Mouse (Mus musculus) embryonic facial prominence, embryonic 12.5 days (tissue): Measurements from ENCODE around the gene Chrng. TPM values are rescaled to one million over a fixed set of nuclear protein-coding genes. Genes with fewer than 3 reads are reported as not detected.

Experiments used
- ATAC-seq: fragments of 200-750 bp; cut with Nextera tagmentation; 2 replicates; pipeline ENCODE4 v1.8.0; 2017; ENCODE audit not compliant: insufficient number of reproducible peaks, insufficient read depth, low FRiP score, low TSS enrichment
- H3K27ac ChIP-seq: fragments of 300-500 bp; sonication (generic); 2 replicates; pipeline ENCODE4 v1.5.1; 2016; ENCODE audit warnings: mild to moderate bottlenecking
- H3K27me3 ChIP-seq: fragments of 300-500 bp; sonication (generic); 2 replicates; pipeline ENCODE4 v1.6.1; 2016; ENCODE audit warnings: mild to moderate bottlenecking, moderate library complexity
- H3K36me3 ChIP-seq: fragments of 300-500 bp; sonication (generic); 2 replicates; pipeline ENCODE4 v1.6.1; 2016; ENCODE audit warnings: mild to moderate bottlenecking
- H3K4me1 ChIP-seq: fragments of 300-500 bp; sonication (generic); 2 replicates; pipeline ENCODE4 v1.6.1; 2016
- H3K4me2 ChIP-seq: fragments of 300-500 bp; sonication (generic); replicated peaks from 2 replicates; pipeline ENCODE4 v1.6.1; 2016; ENCODE audit warnings: mild to moderate bottlenecking, moderate library complexity
- H3K4me3 ChIP-seq: fragments of 300-500 bp; sonication (generic); 2 replicates; pipeline ENCODE4 v1.5.1; 2016; ENCODE audit warnings: mild to moderate bottlenecking
- H3K9ac ChIP-seq: fragments of 300-500 bp; sonication (generic); 2 replicates; pipeline ENCODE4 v1.6.1; 2016; ENCODE audit warnings: mild to moderate bottlenecking, moderate library complexity
- H3K9me3 ChIP-seq: fragments of 300-500 bp; sonication (generic); 2 replicates; pipeline ENCODE4 v1.6.1; 2016; ENCODE audit warnings: mild to moderate bottlenecking, moderate library complexity
- WGBS: fragments of 180-500 bp; shearing (Covaris S2); methylation state at CpG from one replicate; pipeline ENCODE4 v1.1.7; 2016; 5-methylcytosine and 5-hydroxymethylcytosine counted together
- polyA plus RNA-seq: library from polyadenylated mRNA; unstranded; fragments of >200 nt; fragmentation: Nextera tagmentation; extraction: Ambion mirVana; gene quantifications from 2 replicates; pipeline ENCODE4 v1.2.1, GENCODE M21; 2016

The Chrng gene
- polyA plus RNA-seq, 1 experiment from 2014 or later, result 9.8 TPM

DNA sequence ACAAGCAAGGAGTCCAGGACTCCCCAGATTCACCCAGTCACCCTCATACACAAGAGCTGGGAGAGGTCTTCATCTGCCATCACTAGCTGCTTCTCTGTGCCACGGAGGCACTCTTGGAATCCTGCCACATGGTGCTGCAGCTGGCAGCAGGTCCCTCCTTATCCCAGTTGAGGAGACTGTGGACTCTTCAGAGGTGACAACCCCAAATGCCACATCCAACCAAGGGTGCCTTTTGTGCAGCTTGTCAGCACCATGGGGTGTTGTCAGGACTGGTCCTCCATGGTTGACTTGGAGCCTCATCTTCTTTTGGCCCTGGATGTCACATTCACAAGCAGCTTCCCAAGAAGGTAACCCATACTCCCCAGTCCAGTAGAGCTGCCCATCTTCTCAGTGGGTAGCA lies 2.6 kb upstream of the Chrng start:
- 47% methylated on average over 1 of the region's 1 CpGs for WGBS
- no peak for ATAC-seq
- Histone ChIP-seq H3K27ac (no peak overlapping the region), H3K4me1 (peaks cover 6% of the 10 kb centered on the region), H3K4me2 (no peak overlapping the region), H3K9ac (no peak overlapping the region), H3K36me3 (no peaks in the 10 kb centered on the region), H3K27me3 (peaks cover 17% of the 10 kb centered on the region), H3K9me3 (no peaks in the 10 kb centered on the region), H3K4me3 (no peak overlapping the region)

DNA sequence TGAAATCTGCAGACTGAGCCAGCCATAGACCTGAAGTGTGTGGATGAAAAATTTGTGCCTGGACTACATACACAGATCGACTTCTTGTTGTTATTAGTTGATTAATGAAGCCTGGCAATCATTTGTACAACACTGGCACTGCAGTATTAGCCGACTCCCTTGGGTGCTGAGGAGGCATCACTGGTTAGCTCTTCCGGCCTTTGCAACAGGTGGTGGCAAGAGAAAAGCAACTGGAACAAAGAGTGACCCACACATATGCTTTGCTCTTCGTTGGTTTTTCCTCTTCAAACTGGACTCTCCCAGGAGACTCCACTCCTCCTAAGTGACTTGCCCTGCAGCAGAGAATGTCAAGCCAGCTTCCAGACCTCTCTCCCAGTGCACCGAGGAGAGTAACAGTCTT lies 678 bp upstream of the Chrng start:
- no peak overlapping the region for H3K27ac ChIP-seq
- H3K9me3 ChIP-seq, result no peaks in the 10 kb centered on the region
- peaks cover 25% of the 10 kb centered on the region for H3K27me3 ChIP-seq
- H3K4me2 ChIP-seq, result no peak overlapping the region
- H3K4me3 ChIP-seq, result no peak overlapping the region
- no peaks in the 10 kb centered on the region for H3K36me3 ChIP-seq
- WGBS, result 84% methylated on average over 5 of the region's 5 CpGs
- no peak overlapping the region for H3K9ac ChIP-seq
- peaks cover 6% of the 10 kb centered on the region for H3K4me1 ChIP-seq
- no peak for ATAC-seq

DNA sequence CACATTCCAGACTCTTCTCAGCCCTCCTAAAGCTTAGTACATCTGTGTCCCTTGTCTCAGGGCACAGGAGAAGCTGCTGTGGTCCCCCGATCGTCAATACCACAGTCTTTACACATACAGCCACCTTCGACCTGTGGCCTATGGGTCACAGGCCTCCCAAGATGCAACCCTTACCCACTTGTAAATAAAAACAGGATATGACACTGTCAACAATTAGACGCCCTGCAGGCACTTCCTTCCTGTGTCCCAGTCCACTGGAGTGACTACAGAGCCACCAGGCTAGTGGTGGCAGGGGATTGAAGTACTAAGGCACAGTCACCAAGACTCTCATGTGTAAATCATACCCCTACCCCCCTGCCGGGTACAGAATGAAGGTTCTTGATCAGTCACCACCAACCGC lies 581 bp downstream of the Chrng start:
- Histone ChIP-seq H3K36me3 (no peaks in the 10 kb centered on the region), H3K4me1 (peaks cover 6% of the 10 kb centered on the region), H3K9me3 (no peaks in the 10 kb centered on the region), H3K4me2 (no peak overlapping the region), H3K9ac (no peak overlapping the region), H3K4me3 (no peak overlapping the region), H3K27me3 (peaks cover 25% of the 10 kb centered on the region), H3K27ac (no peak overlapping the region)
- ATAC-seq, result no peak
- 41% methylated on average over 6 of the region's 6 CpGs for WGBS

DNA sequence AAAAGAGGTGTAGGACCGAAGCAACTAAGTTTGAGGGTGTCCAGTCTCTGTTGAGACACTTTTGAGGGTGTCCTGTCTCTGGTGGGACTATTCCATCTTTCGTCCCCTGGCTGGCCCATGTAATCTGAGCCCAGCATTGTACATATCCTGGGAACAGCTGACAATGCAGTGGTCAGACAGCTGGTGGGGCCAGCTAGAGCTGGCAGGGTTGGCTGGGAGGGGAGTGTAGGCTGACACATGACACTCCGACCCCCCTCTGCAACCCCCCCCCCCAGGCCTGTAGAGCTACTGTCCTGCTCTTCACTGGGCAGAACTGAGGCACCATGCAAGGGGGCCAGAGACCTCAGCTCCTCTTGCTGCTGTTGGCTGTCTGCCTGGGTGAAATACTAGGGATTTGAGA lies 1.0 kb downstream of the Chrng start:
- peak; percentile 52; the same call in 1 of the 2 replicates for ATAC-seq
- Histone ChIP-seq H3K4me2 (no peak overlapping the region; the same call in 1 of the 2 replicates), H3K36me3 (no peaks in the 10 kb centered on the region), H3K9ac (peak overlapping the region; percentile 30; the same call in 1 of the 2 replicates), H3K4me3 (no peak overlapping the region), H3K4me1 (peaks cover 6% of the 10 kb centered on the region), H3K27ac (no peak overlapping the region), H3K9me3 (no peaks in the 10 kb centered on the region), H3K27me3 (peaks cover 25% of the 10 kb centered on the region)
- 31% methylated on average over 3 of the region's 3 CpGs for WGBS

DNA sequence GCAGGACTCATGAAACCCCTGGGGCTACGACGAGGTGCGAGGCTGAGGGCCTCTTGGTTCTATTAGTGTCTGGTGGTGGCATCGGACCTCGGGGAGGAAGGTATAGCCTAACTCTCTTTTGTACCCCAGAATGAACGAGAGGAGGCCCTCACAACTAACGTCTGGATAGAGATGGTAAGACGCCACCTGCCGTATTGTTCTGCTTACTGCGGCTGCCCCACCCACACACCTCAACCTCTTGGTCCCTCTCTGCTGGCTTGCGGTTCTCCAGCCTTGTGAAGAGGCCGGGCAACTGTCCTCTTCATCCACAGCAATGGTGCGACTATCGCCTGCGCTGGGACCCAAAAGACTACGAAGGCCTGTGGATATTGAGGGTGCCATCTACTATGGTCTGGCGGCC lies 1.9 kb downstream of the Chrng start:
- Histone ChIP-seq H3K4me1 (peaks cover 6% of the 10 kb centered on the region), H3K9me3 (no peaks in the 10 kb centered on the region), H3K27me3 (peaks cover 25% of the 10 kb centered on the region), H3K4me2 (no peak overlapping the region; the same call in 1 of the 2 replicates), H3K36me3 (no peaks in the 10 kb centered on the region), H3K9ac (no peak overlapping the region), H3K4me3 (no peak overlapping the region), H3K27ac (no peak overlapping the region)
- 26% methylated on average over 17 of the region's 17 CpGs for WGBS
- no peak for ATAC-seq

DNA sequence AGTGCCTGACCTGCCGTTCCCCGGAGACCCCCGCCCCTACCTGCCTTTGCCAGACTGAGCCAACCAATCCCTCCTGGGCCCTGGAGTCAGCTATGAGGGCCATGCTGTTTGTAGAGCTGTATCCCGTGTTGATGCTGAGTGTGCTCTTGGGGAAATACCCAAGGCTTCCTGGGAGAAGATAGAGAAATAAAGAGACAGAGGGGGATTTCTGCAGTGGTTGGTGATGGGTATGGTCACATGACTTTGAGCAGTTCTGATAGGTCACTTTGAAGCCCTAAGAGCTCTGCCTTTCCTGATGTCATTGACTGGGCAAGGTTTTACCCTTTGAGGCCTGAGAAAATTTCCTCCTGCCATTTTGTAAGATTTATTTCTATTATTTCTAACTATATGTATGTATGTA lies 7.0 kb downstream of the Chrng start:
- Histone ChIP-seq H3K9me3 (no peaks in the 10 kb centered on the region), H3K27me3 (peaks cover 15% of the 10 kb centered on the region), H3K4me2 (no peak overlapping the region), H3K9ac (no peak overlapping the region), H3K36me3 (no peaks in the 10 kb centered on the region), H3K4me3 (no peak overlapping the region), H3K4me1 (peaks cover 22% of the 10 kb centered on the region), H3K27ac (no peak overlapping the region)
- ATAC-seq, result no peak
- 83% methylated on average over 4 of the region's 4 CpGs for WGBS

DNA sequence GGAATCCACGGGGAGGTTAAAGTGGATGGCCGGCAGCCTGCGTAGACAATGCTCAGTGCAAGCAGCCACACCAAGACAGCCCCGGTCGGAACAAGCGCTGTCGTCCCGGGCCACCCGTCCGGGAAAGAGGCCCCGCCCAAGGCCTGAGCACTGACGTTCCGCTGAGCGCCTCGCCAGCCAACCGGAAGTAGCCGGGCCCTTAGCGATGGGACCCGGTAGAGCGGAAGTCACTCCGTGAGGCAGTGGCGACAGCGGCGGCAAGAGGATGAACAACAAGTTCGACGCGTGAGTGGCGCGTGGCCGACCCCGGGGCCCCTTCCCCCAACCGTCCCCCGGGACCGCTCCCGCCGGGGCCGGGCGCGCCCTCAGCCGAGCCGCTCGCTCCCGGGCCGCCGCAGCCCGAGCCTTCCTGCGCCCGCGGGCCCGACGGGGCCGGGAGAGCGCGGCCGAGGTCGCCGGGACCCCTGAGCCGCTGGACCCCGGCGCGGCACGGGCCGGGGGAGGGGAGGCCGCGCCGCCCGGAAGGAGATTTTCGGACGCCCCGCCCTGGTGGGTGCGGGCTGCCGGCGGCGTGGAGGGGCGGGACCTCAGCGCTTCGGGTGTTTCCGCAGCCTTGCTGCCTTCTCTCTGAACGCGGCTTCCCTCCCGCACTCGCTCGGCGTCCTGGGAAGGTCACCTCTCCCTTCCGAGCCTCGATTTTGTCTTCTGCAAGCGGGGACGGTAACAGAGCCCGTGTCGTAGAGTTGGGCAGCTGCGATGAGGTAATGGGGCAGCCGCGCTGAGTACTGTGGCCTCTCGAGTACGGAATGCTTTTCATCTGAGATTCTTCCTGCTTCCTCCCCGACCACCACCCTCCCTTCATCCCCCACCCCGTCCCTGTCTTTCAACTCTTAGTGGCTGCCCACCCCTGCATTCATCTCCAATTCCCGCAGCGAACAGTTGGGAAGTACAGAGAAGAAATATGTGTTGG lies 9.6 kb downstream of the Chrng start, which contains the start of gene Eif4e2:
TSS of gene Eif4e2 (plus strand) at position 180 of the 970 bp plus-strand sequence.
- no peaks in the 10 kb centered on the region for H3K36me3 ChIP-seq
- H3K9me3 ChIP-seq, result no peaks in the 10 kb centered on the region
- 1% methylated on average over 88 of the region's 99 CpGs for WGBS
- H3K27me3 ChIP-seq, result no peaks in the 10 kb centered on the region
- H3K4me2 ChIP-seq, result peak within 1 kb of the TSS; percentile 68
- H3K9ac ChIP-seq, result peak within 1 kb of the TSS; percentile 98
- peaks cover 26% of the 10 kb centered on the region for H3K4me1 ChIP-seq
- peak; percentile 93 for ATAC-seq
- H3K27ac ChIP-seq, result peak within 1 kb of the TSS; percentile 99
- peak within 1 kb of the TSS; percentile 77 for H3K4me3 ChIP-seq

DNA sequence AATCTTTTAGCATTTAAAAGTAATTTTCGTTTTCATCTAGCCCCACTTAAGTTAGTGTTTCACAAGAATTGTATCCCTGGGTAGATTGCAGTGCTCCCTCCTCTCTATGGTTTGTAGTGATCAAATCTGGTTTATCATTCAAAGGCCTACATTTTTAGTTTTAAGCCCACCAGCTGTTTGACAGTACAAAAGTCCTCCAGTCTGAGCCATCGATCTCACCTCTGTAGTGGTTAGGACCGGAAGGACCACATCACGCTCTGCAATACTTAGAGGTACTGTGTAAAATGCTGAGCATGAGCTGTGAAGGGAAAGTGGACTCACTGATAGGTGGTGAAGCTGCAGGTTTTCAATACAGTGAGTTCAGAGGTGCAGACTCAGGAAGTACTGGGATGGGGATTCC lies 10.3 kb downstream of the Chrng start:
- Histone ChIP-seq H3K27me3 (no peaks in the 10 kb centered on the region), H3K9me3 (no peaks in the 10 kb centered on the region), H3K4me1 (peaks cover 26% of the 10 kb centered on the region), H3K9ac (peak overlapping the region; percentile 98), H3K27ac (peak overlapping the region; percentile 99), H3K4me2 (peak overlapping the region; percentile 68), H3K4me3 (peak overlapping the region; percentile 77), H3K36me3 (peaks cover 3% of the 10 kb centered on the region)
- ATAC-seq, result no peak
- 17% methylated on average over 4 of the region's 4 CpGs for WGBS

DNA sequence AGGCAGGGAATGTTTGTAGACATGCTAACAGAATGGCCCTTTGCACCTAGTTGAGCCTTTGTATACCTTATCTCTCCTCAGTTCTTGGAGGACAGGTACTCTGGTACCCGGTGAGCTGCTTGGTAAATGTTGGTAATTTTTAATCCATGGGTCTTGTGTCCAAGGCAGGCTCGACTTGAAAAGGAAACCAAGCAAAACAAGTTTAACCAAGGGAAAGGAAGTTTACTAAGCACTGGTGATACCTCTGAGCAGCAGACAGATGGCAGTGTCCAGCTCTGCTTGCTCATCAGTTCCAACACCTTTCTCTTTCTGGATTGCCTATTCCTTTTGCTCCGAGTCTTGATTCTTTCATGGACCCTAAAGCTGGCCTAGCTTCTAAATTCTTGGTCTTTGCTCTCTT lies 13.5 kb downstream of the Chrng start:
- Histone ChIP-seq H3K4me3 (no peak overlapping the region), H3K4me1 (peaks cover 24% of the 10 kb centered on the region), H3K4me2 (no peak overlapping the region), H3K27ac (no peak overlapping the region), H3K27me3 (no peaks in the 10 kb centered on the region), H3K36me3 (peaks cover 34% of the 10 kb centered on the region), H3K9me3 (no peaks in the 10 kb centered on the region), H3K9ac (no peak overlapping the region)
- no peak for ATAC-seq
- WGBS, result 66% methylated on average over 3 of the region's 3 CpGs

DNA sequence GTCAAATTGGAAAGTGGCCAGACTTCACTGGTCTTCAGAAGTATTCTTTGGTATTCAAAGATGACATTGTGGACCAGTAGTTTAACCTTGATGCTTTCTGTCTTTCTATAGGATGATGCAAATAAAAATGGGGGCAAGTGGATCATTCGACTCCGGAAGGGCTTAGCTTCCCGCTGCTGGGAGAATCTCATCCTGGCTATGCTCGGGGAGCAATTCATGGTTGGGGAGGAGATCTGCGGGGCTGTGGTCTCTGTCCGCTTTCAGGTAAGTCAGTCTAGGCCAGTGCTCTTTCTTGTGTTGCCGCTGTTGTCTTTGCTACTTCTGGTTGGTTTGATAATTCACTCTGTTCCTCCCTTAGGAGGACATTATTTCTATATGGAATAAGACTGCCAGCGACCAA lies 21.3 kb downstream of the Chrng start:
- Histone ChIP-seq H3K4me2 (no peak overlapping the region), H3K27me3 (no peaks in the 10 kb centered on the region), H3K27ac (no peak overlapping the region), H3K9me3 (no peaks in the 10 kb centered on the region), H3K9ac (no peak overlapping the region), H3K36me3 (peaks cover 89% of the 10 kb centered on the region), H3K4me1 (no peaks in the 10 kb centered on the region), H3K4me3 (no peak overlapping the region)
- WGBS, result 95% methylated on average over 8 of the region's 8 CpGs
- ATAC-seq, result no peak

DNA sequence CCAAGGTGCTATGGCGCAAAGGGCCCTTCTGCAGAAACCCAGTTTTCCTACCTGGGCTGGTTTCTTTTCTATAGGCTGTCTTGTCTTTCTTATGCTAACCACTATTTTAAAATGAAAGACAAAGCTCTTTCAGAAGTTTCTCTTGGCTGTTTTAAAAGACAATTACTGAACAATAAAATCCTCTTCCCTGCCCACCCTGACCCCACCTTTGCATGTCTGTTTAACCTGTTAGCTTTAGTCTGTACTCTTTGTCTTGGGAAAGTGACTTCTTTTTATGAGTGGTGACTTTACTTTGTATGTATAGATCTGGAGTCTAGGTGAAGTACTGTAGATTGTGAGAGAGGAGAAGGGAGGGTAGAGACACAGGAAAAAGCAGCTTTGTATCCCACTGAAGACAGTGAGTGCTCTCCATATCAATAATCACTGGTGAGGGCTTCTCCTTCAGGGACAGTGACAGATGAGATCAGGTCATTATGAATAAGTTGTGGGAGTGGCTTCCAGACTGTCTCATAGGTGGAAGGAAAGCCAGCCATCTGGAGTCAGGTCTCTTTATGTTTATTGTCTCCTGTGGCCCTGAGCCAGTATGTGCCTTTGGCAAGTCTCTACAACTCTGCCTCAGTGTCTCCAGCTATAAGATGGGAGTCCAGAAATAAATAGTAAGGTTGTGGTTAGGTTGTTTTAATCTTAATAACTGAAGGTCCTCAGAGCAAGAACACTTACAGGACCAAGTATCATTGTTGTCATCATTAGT lies 22.1 kb downstream of the Chrng start:
- no peaks in the 10 kb centered on the region for H3K27me3 ChIP-seq
- H3K4me1 ChIP-seq, result no peaks in the 10 kb centered on the region
- peaks cover 84% of the 10 kb centered on the region for H3K36me3 ChIP-seq
- no peak overlapping the region for H3K27ac ChIP-seq
- H3K9me3 ChIP-seq, result no peaks in the 10 kb centered on the region
- no peak overlapping the region for H3K4me2 ChIP-seq
- no peak overlapping the region for H3K4me3 ChIP-seq
- 100% methylated on average over 1 of the region's 1 CpGs for WGBS
- ATAC-seq, result no peak
- no peak overlapping the region for H3K9ac ChIP-seq

DNA sequence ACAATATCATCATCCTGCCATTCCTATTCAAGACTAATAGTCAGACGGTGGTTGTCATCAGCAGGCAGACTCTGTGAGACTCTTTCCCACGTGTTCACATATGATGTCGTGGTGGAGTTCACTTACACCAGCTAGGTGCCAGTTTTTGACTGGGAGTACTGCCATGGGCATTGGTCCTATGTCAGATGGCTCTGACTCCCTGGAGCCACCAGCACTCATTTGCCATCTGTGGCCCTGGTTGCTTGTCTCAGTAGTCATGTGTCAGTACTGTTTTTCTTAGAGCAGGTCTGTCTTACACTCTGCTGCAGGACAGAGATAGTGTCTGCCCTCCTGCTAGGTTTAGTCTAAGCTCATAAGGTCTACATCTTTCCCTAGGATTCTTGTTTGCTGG lies 22.7 kb downstream of the Chrng start:
- H3K27ac ChIP-seq, result no peak overlapping the region
- WGBS, result 93% methylated on average over 3 of the region's 3 CpGs
- no peak overlapping the region for H3K4me2 ChIP-seq
- no peaks in the 10 kb centered on the region for H3K27me3 ChIP-seq
- no peak overlapping the region for H3K9ac ChIP-seq
- H3K4me3 ChIP-seq, result no peak overlapping the region
- H3K4me1 ChIP-seq, result no peaks in the 10 kb centered on the region
- H3K9me3 ChIP-seq, result no peaks in the 10 kb centered on the region
- peaks cover 79% of the 10 kb centered on the region for H3K36me3 ChIP-seq
- ATAC-seq, result no peak
